Mouse (Mus musculus) neutrophil, adult 65 days (primary cell): ENCODE measurements around the gene Sgms2. TPM values are rescaled to one million over a fixed set of nuclear protein-coding genes. Genes with fewer than 3 reads are reported as not detected.

Experiments
- total RNA-seq: library from RNA; stranded (reverse); gene quantifications from 2 replicates; pipeline ENCODE4 v1.2.4, GENCODE M21; 2023

Sgms2 gene
- total RNA-seq: 176 and 186 TPM in 2 replicates

DNA sequence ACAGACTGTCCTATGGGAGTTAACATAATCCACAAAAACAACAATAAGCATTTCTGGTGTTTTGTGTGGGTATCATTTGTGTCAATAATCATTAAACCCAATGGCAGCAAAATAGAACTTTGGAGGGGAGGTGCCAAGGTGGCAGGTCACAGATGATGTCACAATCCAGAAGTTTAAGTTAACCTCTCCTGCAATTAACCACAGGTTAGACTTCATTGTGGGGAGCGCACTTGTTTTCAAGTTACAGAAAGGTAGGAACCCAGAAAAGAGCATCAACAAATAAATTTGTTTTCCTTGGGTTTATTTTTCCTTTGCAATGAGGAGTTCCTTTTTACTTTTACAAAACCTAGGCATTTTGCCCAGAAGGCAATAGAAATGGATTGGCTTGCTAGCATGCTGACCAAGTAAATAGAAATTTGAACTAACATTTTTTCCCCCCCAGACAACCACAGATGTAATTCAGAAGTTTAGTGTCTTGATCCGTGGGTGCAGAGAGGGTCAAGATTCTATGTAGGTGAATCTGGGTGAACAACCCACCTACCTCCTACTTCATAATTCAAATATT is at the start of gene Sgms2:
Gene Sgms2, minus strand, starts transcription at position 51 of the 565 bp plus-strand sequence.

DNA sequence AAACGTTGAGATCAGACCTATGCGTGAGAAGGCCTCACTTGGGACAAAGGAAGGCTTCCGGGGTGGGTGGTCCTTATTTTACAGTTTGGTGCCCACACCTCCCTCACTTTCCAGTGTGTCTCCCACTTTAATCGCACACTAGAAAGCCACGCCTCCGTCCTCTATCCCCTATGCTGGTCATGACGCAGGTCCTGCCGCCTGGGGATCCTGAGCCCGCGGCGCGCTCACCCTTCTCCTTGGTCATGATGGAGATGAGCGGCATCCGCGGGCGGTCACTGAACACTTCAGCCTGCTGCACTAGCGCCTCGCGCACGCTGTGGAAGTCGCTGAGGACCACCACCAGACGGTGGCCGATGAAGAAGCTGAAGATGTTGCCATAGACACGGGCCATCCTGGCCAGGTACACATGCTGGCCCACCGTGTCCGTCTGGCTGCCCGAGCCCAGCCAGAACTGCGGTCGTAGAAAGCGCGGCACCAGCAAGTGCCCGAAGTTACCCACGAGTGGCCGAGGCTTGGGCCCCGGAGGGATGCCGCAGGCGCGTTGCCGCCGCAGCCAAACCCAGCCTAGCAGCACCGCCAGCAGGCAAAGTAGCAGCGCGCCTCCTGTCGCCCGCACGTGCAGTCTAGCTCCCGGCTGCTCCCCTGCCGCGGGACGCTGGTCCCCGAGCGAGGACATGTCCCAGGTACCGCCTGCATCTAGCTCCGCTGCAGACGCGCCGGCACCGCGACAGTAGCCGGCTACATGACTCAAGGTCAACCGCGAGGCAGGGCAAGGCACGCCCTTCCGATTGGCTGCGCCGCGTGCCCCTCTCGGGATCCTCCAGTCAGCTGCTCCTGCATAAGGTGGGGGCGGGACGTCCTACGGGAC is 188.5 kb downstream of the Sgms2 start, which contains the start of gene Cyp2u1:
Gene Cyp2u1, minus strand, starts transcription at position 776 of the 868 bp plus-strand sequence.

DNA sequence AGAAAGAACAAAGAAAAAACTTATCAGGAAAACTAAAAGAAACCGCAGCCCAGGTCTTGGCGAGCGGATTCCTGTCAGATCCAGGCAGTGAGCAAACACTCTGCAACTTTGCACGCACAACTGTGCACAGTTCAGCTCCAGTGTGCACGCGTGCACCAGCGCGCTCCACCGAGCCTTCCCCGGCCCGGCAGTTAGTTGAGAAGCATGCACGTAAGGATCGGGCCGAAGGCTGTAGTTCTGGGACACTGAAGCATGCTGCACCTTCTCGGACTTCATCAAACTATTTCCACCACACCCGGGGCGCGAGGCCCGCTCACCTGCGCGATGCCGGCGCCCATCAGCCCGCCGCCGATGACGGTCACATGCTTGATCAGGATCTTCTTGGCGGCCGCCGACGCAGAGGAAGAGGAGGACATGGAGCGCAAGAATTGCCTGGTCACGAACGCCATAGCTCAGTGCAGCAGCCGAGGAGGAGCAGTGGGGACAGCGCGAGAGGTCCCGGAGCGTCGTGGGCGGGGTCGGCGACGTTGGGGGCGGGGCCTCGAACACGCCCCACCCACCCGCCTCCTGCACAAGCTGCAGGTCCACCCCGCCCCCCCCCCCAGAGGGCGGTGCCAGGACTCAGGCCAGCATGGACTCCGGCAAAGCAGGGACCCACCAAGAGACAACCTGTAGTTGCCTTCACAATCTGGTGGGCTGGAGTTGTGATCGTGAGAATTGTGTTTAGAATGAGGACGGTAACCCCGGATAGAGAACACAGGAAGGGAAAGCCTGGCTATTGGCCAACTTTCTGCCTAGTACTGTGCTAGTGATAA is 219.4 kb downstream of the Sgms2 start, which contains the start of gene Hadh:
Gene Hadh, minus strand, starts transcription at position 543 of the 815 bp plus-strand sequence.

Other genes starting within 250 kb of the Sgms2 start
- gene Hadh, start 219.3 kb downstream of the Sgms2 start, total RNA-seq: 8.3 and 8.8 TPM in 2 replicates
- gene Cyp2u1, start 188.2 kb downstream of the Sgms2 start, total RNA-seq: 0.34 and 0.44 TPM in 2 replicates
- gene Papss1, start 73.4 kb upstream of the Sgms2 start, total RNA-seq: 15.5 and 18.3 TPM in 2 replicates